Mouse (Mus musculus): Measurements from ENCODE around the gene Gm20388.

GRCm38 (mm10) chr8:120531775-120532516 is 621.3 kb downstream of the Gm20388 start:
- TF ChIP-seq CTCF (IDR thresholded peaks at IDR 0.05; ENCODE audit: low read depth) (no peak), EP300 (IDR thresholded peaks at IDR 0.05; ENCODE audit: low read depth) (no peak)

All from liver, embryonic 14.5 days (tissue).